Mouse (Mus musculus): Measurements from ENCODE around the gene Adal.
"Not testable (repeated sequence)": the region's sequence is repeated elsewhere in the genome, so short reads cannot be mapped to it uniquely, and the experiment has no call there.

DNA sequence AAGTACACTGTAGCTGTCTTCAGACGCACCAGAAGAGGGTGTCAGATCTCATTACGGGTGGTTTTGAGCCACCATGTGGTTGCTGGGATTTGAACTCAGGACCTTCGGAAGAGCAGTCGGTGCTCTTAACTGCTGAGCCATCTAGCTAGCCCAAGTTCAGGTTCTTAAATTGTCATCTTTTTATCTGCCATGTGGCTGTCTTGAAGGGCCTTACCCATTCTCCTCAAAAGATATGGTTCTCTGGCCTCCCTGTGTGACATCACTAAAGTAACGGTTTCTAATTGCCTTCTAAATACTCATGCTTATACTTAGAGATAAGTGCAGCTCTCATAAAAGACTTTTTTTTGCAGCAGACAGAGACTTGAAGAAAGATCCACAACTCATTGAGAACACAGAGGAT lies 13.9 kb upstream of the Adal start:
- not testable (repeated sequence) for TF ChIP-seq CTCF (IDR thresholded peaks at IDR 0.05; ENCODE audit: low read depth); EP300 (optimal IDR thresholded peaks at IDR 0.05)
